Mouse (Mus musculus): ENCODE measurements around the gene Gpr152.

DNA sequence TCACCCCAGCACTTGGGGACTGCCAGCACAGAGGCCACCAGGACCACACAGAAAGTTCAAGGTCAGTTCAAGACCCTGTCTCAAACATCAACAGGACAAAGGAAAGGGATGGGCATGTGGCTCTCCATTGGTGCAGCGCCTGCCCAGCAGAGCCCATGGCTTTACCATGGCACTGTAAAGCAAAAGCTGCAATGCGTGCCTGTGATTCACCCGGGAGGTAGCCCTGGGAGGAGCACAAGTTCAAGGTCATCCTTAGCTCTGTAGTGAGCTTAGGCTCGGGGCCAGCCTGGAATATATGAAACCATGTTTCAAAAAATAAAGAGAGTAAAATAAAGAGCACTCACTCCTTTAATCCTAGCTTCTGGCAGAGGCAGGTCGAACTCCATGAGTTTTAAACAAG lies 12.3 kb downstream of the Gpr152 start:
- TF ChIP-seq CTCF (IDR thresholded peaks at IDR 0.05; ENCODE audit: extremely low read depth, insufficient read length, insufficient replicate concordance, low read depth, low read length) (no peak), POLR2A (IDR thresholded peaks at IDR 0.05; ENCODE audit: low read depth, low read length) (no peak)

All from small intestine, adult 2 months (tissue).